Mouse (Mus musculus): ENCODE results near the gene Ifnz.
"Not testable (repeated sequence)": the region's sequence is repeated elsewhere in the genome, so short reads cannot be mapped to it uniquely, and the experiment has no call there.

DNA sequence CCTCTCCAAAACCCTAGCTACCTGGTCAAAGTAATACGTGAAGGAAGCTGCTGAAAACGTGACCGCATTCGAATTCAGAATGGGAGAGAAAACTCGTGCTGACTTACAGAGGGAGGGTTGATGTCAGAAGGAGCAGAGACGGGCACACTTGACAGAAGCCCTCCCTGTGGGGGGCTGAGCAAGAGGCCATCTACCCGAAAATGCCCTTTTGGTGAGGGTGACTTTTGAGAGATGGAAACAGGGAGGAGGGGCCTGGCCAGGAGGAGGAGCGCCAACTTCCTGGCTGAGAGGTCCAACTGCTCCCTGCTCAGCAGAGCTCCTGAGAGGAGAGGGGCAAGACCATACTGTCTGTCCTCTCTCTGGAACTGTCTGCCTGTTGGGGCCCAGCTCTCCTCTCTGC is 23.3 kb downstream of the Ifnz start, which contains the start of gene Gm13288:
- not testable (repeated sequence) for TF ChIP-seq CTCF (conservative IDR thresholded peaks at IDR 0.05; ENCODE audit: low read length); NANOG (IDR thresholded peaks at IDR 0.05; ENCODE audit: borderline replicate concordance, low read length)

Data from E14TG2a.4 (cell line).